Mouse (Mus musculus) embryonic facial prominence, embryonic 13.5 days (tissue): ENCODE measurements around the gene C1qtnf4. TPM values are rescaled to one million over a fixed set of nuclear protein-coding genes. Genes with fewer than 3 reads are reported as not detected.

Experiments used
- ATAC-seq: fragments of 200-750 bp; cut with Nextera tagmentation; 2 replicates; pipeline ENCODE4 v1.8.0; 2017; ENCODE audit warnings: low read depth; ENCODE audit not compliant: insufficient number of reproducible peaks, insufficient read depth, low FRiP score, low TSS enrichment
- H3K27ac ChIP-seq: fragments of 300-500 bp; sonication (generic); 2 replicates; pipeline ENCODE4 v1.5.1; 2015; ENCODE audit warnings: moderate library complexity, mild to moderate bottlenecking, inconsistent platforms
- H3K27me3 ChIP-seq: fragments of 300-500 bp; sonication (generic); 2 replicates; pipeline ENCODE4 v1.6.1; 2015; ENCODE audit warnings: mild to moderate bottlenecking, inconsistent platforms
- H3K36me3 ChIP-seq: fragments of 300-500 bp; sonication (generic); 2 replicates; pipeline ENCODE4 v1.6.1; 2015; ENCODE audit warnings: mild to moderate bottlenecking, inconsistent platforms
- H3K4me1 ChIP-seq: fragments of 300-500 bp; sonication (generic); 2 replicates; pipeline ENCODE4 v1.6.1; 2015; ENCODE audit warnings: inconsistent platforms
- H3K4me2 ChIP-seq: fragments of 300-500 bp; sonication (generic); 2 replicates; pipeline ENCODE4 v1.6.1; 2015; ENCODE audit warnings: moderate library complexity, mild to moderate bottlenecking, inconsistent platforms
- H3K4me3 ChIP-seq: fragments of 300-500 bp; sonication (generic); 2 replicates; pipeline ENCODE4 v1.5.1; 2015; ENCODE audit warnings: mild to moderate bottlenecking, inconsistent platforms
- H3K9ac ChIP-seq: fragments of 300-500 bp; sonication (generic); 2 replicates; pipeline ENCODE4 v1.6.1; 2015; ENCODE audit warnings: mild to moderate bottlenecking, inconsistent platforms
- H3K9me3 ChIP-seq: fragments of 300-500 bp; sonication (generic); 2 replicates; pipeline ENCODE4 v1.6.1; 2016; ENCODE audit warnings: inconsistent platforms
- WGBS: fragments of 180-500 bp; shearing (Covaris S2); methylation state at CpG from one replicate; pipeline ENCODE4 v1.1.7; 2015; ENCODE audit warnings: mixed read lengths; 5-methylcytosine and 5-hydroxymethylcytosine counted together
- polyA plus RNA-seq: library from polyadenylated mRNA; unstranded; fragments of >200 nt; fragmentation: Nextera tagmentation; extraction: Ambion mirVana; gene quantifications from 2 replicates; pipeline ENCODE4 v1.2.1, GENCODE M21; 2015

Gene C1qtnf4
- polyA plus RNA-seq, 1 experiment from 2014 or later: 16.7 TPM

GRCm38 (mm10) chr2:90939750-90940149 lies 54.1 kb downstream of the C1qtnf4 start:
- Histone ChIP-seq H3K27me3 (no peaks in the 10 kb centered on the region), H3K9ac (peak overlapping the region; percentile 98), H3K4me2 (peak overlapping the region; percentile 77), H3K36me3 (peaks cover 3% of the 10 kb centered on the region; the same call in 1 of the 2 replicates), H3K9me3 (no peaks in the 10 kb centered on the region), H3K4me3 (peak overlapping the region; percentile 97), H3K4me1 (peaks cover 23% of the 10 kb centered on the region), H3K27ac (peak overlapping the region; percentile 95)
- ATAC-seq: no peak
- 42% methylated on average over 8 of the region's 8 CpGs for WGBS

Other genes with a start within 250 kb of the C1qtnf4 start
- 43.6 and 44.6 TPM in 2 replicates for gene Nup160, start 208.6 kb upstream of the C1qtnf4 start, polyA plus RNA-seq
- 136 and 139 TPM in 2 replicates for gene Fnbp4, start 140.5 kb upstream of the C1qtnf4 start, polyA plus RNA-seq
- gene Agbl2, start 103.1 kb upstream of the C1qtnf4 start, polyA plus RNA-seq: 1.9 and 2.0 TPM in 2 replicates
- gene Mtch2, start 38.7 kb upstream of the C1qtnf4 start, polyA plus RNA-seq: 192 and 198 TPM in 2 replicates
- 46.1 and 47.0 TPM in 2 replicates for gene Kbtbd4, start 18.9 kb downstream of the C1qtnf4 start, polyA plus RNA-seq
- gene Ndufs3, start 19.0 kb downstream of the C1qtnf4 start, polyA plus RNA-seq: 208 and 232 TPM in 2 replicates
- 82.5 and 91.3 TPM in 2 replicates for gene Celf1, start 54.5 kb downstream of the C1qtnf4 start, polyA plus RNA-seq
- gene Rapsn, start 149.8 kb downstream of the C1qtnf4 start, polyA plus RNA-seq: 3.3 and 3.4 TPM in 2 replicates
- 263 and 298 TPM in 2 replicates for gene Psmc3, start 168.1 kb downstream of the C1qtnf4 start, polyA plus RNA-seq
- 64.3 and 67.4 TPM in 2 replicates for gene Slc39a13, start 184.6 kb downstream of the C1qtnf4 start, polyA plus RNA-seq
- 7.2 and 7.5 TPM in 2 replicates for gene Spi1, start 196.5 kb downstream of the C1qtnf4 start, polyA plus RNA-seq
- 0.08 and 2.4 TPM in 2 replicates for gene Mybpc3, start 232.3 kb downstream of the C1qtnf4 start, polyA plus RNA-seq